Mouse (Mus musculus) liver, embryonic 14.5 days (tissue): ENCODE measurements around the gene Acat2.

Experiments used
- CTCF ChIP-seq: IDR thresholded peaks from 2 replicates; pipeline ENCODE4 v1.5.1; 2016; ENCODE audit warnings: antibody characterized with exemption, low read depth, control low read depth
- EP300 ChIP-seq: IDR thresholded peaks from 2 replicates; pipeline ENCODE4 v1.6.1; 2016; ENCODE audit warnings: antibody characterized with exemption, low read depth

GRCm38 (mm10) chr17:13007730-13008425 lies 47.3 kb upstream of the Acat2 start:
- TF ChIP-seq EP300 (no peak), CTCF (peak; percentile 15)
